ENCODE assay signal across 24 mouse cellular contexts in genomic region chr11:28341887-28342286, GRCm38 (mm10). TPM values are rescaled to one million over a fixed set of nuclear protein-coding genes. Genes with fewer than 3 reads are reported as not detected.
DNase-seq lines count a peak whose midpoint lies in the region; ATAC-seq and TF ChIP-seq lines count a peak whose summit lies in the region.
"Had no signal": no experiment of that assay in that cellular context is flagged by ENCODE, and none has a peak within 500 bp of the region (broad histone marks: within the 10 kb centered on the region; RNA-seq: fewer than 3 reads in every experiment).

No protein-coding gene starts in this region.

- peak; percentile 65 for TF ChIP-seq CTCF in gastrocnemius, adult 2 months (IDR thresholded peaks at IDR 0.05)
- peak; percentile 85 for TF ChIP-seq CTCF in layer of hippocampus, adult 2 months (conservative IDR thresholded peaks at IDR 0.05)

- 79% methylated on average over 5 of the region's 5 CpGs for WGBS in midbrain, embryonic 14.5 days
- 72% methylated on average over 5 of the region's 5 CpGs for WGBS in midbrain, embryonic 16.5 days

- ATAC-seq in midbrain, embryonic 14.5 days (ENCODE audit: low FRiP score, low TSS enrichment): no peak
- no peak for ATAC-seq in midbrain, embryonic 16.5 days
- ATAC-seq in granulocyte monocyte progenitor cell, adult 5-6 weeks (replicated peaks; ENCODE audit: poor library complexity, severe bottlenecking): no peak
- ATAC-seq: Patski had no signal

- H3K9me3 ChIP-seq in midbrain, embryonic 14.5 days (ENCODE audit: control insufficient read depth, low read length): no peaks in the 10 kb centered on the region
- no peaks in the 10 kb centered on the region for H3K9me3 ChIP-seq in midbrain, embryonic 16.5 days (replicated peaks; ENCODE audit: control insufficient read depth, low read length, poor library complexity, severe bottlenecking)
- H3K9me3 ChIP-seq: forebrain, embryonic 12.5 days; heart, embryonic 15.5 days; hindbrain, embryonic 12.5 days; kidney, embryonic 15.5 days; liver, embryonic 15.5 days; lung, embryonic 15.5 days; neural tube, embryonic 13.5 days had no signal

- intact Hi-C loops in gastrocnemius, adult 2 months (cut with DNase I): loop anchor here (5.0 kb wide), 1 partner anchor 245 kb away; no protein-coding TSS in a partner anchor

- no peak for DNase-seq in gastrocnemius, adult 2 months
- no peak for DNase-seq in gastrocnemius, adult 8-10 months (ENCODE audit: low spot score in 2 of 2)
- DNase-seq in layer of hippocampus, adult 2 months (ENCODE audit: low spot score in 2 of 2): no peak
- DNase-seq in layer of hippocampus, adult 9-11 months: no peak
- peak; percentile 3 for DNase-seq in midbrain, embryonic 14.5 days
- DNase-seq: adrenal gland, postnatal 10 days; cerebellum, adult 11 months; cerebellum, adult 9-10 months; kidney, adult 18-20 months; kidney, postnatal 36 days; layer of hippocampus, postnatal 36 days; liver had no signal

- H3K27ac ChIP-seq in gastrocnemius, adult 2 months: no peak overlapping the region
- H3K27ac ChIP-seq in layer of hippocampus, adult 2 months: no peak overlapping the region
- H3K27ac ChIP-seq in midbrain, embryonic 14.5 days (replicated peaks; ENCODE audit: low read depth, low read length): no peak overlapping the region
- no peak overlapping the region for H3K27ac ChIP-seq in midbrain, embryonic 16.5 days (ENCODE audit: low read length)
- H3K27ac ChIP-seq: forebrain, embryonic 12.5 days; heart, embryonic 15.5 days; hindbrain, embryonic 12.5 days; kidney, embryonic 15.5 days; liver, embryonic 15.5 days; lung, embryonic 15.5 days; neural tube, embryonic 13.5 days had no signal

- no peak overlapping the region for H3K4me3 ChIP-seq in gastrocnemius, adult 2 months
- H3K4me3 ChIP-seq in layer of hippocampus, adult 2 months: no peak overlapping the region
- no peak overlapping the region for H3K4me3 ChIP-seq in midbrain, embryonic 14.5 days (replicated peaks; ENCODE audit: low read depth, low read length)
- H3K4me3 ChIP-seq in midbrain, embryonic 16.5 days (ENCODE audit: low read depth, low read length): no peak overlapping the region
- H3K4me3 ChIP-seq: erythroblast, embryonic 14.5 days; forebrain, embryonic 12.5 days; heart, embryonic 15.5 days; hindbrain, embryonic 12.5 days; kidney, embryonic 15.5 days; liver, embryonic 15.5 days; lung, embryonic 15.5 days; neural tube, embryonic 13.5 days had no signal

- H3K36me3 ChIP-seq in midbrain, embryonic 14.5 days (ENCODE audit: control insufficient read depth, insufficient read depth, low read length): no peaks in the 10 kb centered on the region
- H3K36me3 ChIP-seq in midbrain, embryonic 16.5 days (ENCODE audit: control insufficient read depth, insufficient read depth, low read length): no peaks in the 10 kb centered on the region
- H3K36me3 ChIP-seq: forebrain, embryonic 12.5 days; heart, embryonic 15.5 days; hindbrain, embryonic 12.5 days; kidney, embryonic 15.5 days; liver, embryonic 15.5 days; lung, embryonic 15.5 days; neural tube, embryonic 13.5 days had no signal

- H3K9ac ChIP-seq in midbrain, embryonic 14.5 days (replicated peaks; ENCODE audit: low read length): no peak overlapping the region
- no peak overlapping the region for H3K9ac ChIP-seq in midbrain, embryonic 16.5 days (ENCODE audit: low read depth, low read length)
- H3K9ac ChIP-seq: forebrain, embryonic 12.5 days; heart, embryonic 15.5 days; hindbrain, embryonic 12.5 days; kidney, embryonic 15.5 days; liver, embryonic 15.5 days; lung, embryonic 15.5 days; neural tube, embryonic 13.5 days had no signal

- no peaks in the 10 kb centered on the region for H3K27me3 ChIP-seq in midbrain, embryonic 14.5 days (ENCODE audit: control insufficient read depth, insufficient read depth, low read length)
- H3K27me3 ChIP-seq in midbrain, embryonic 16.5 days (ENCODE audit: control insufficient read depth, insufficient read depth, low read depth, low read length): no peaks in the 10 kb centered on the region
- H3K27me3 ChIP-seq: forebrain, embryonic 12.5 days; heart, embryonic 15.5 days; hindbrain, embryonic 12.5 days; kidney, embryonic 15.5 days; liver, embryonic 15.5 days; lung, embryonic 15.5 days; neural tube, embryonic 13.5 days had no signal

- no peak overlapping the region for H3K4me2 ChIP-seq in midbrain, embryonic 14.5 days (ENCODE audit: low read length)
- no peak overlapping the region for H3K4me2 ChIP-seq in midbrain, embryonic 16.5 days (ENCODE audit: low read length)
- H3K4me2 ChIP-seq: forebrain, embryonic 12.5 days; heart, embryonic 15.5 days; hindbrain, embryonic 12.5 days; kidney, embryonic 15.5 days; liver, embryonic 15.5 days; lung, embryonic 15.5 days; neural tube, embryonic 13.5 days had no signal

- no peaks in the 10 kb centered on the region for H3K4me1 ChIP-seq in midbrain, embryonic 14.5 days (ENCODE audit: control insufficient read depth, insufficient read depth, low read length)
- H3K4me1 ChIP-seq in midbrain, embryonic 16.5 days (ENCODE audit: control insufficient read depth, insufficient read depth, low read length): no peaks in the 10 kb centered on the region
- H3K4me1 ChIP-seq: forebrain, embryonic 12.5 days; heart, embryonic 15.5 days; hindbrain, embryonic 12.5 days; kidney, embryonic 15.5 days; liver, embryonic 15.5 days; lung, embryonic 15.5 days; neural tube, embryonic 13.5 days had no signal

RNA-seq across cellular contexts. Expression of gene Gm6685, which starts 2.2 kb away (rescaled TPM):
- 1 to 10 TPM; 4.6 to 5.3 TPM for total RNA-seq in gastrocnemius, adult 2 months (2021)
- 1 to 10 TPM; 4.4 to 6.7 (median 6.6) TPM for total RNA-seq in gastrocnemius, adult 8-10 months (2022)
- 1 to 10 TPM; 6.1 TPM for total RNA-seq in layer of hippocampus, adult 2 months (2021)
- polyA plus RNA-seq in midbrain, embryonic 14.5 days (2014; fragmentation: Nextera tagmentation; extraction: Ambion mirVana): not detected in 2 replicates
- 0.33 TPM in 1 of 2 replicates, not detected in the other for polyA plus RNA-seq in midbrain, embryonic 16.5 days (2015; fragmentation: Nextera tagmentation; extraction: Ambion mirVana)
- total RNA-seq in granulocyte monocyte progenitor cell, adult 5-6 weeks (2014; fragmentation: Nextera tagmentation): not detected in 2 replicates
- 0.82 and 1.2 TPM in 2 replicates for total RNA-seq in granulocyte monocyte progenitor cell, adult 5-6 weeks (2017)
- polyA plus RNA-seq: embryonic facial prominence, embryonic 14.5 days; forebrain, embryonic 12.5 days; heart, embryonic 15.5 days; liver, embryonic 15.5 days; neural tube, embryonic 13.5 days had no signal
